Mouse (Mus musculus) T-helper 2 cell (primary cell): ENCODE data around the gene Pde9a.

ENCODE experiments used
- in situ Hi-C: fragments of 300-600 bp; cut with MboI, MseI; formaldehyde crosslinking; loops from one replicate; pipeline ENCODE4 v1.15.1; 2025; ENCODE audit warnings: high pct_unique_total_duplicates

Pde9a gene

GRCm38 (mm10) chr17:31386766-31387275, 811 bp downstream of the Pde9a start:
- in situ Hi-C loops = no loop called here

- in situ Hi-C loops = no loop called here
Observed at GRCm38 (mm10) chr17:31389432-31390050, 3.5 kb downstream of the Pde9a start.

- in situ Hi-C loops = no loop called here
Observed at GRCm38 (mm10) chr17:31391462-31391861, 5.5 kb downstream of the Pde9a start.

GRCm38 (mm10) chr17:31392041-31392440, 6.0 kb downstream of the Pde9a start:
- in situ Hi-C loops = no loop called here

- in situ Hi-C loops = no loop called here
Observed at GRCm38 (mm10) chr17:31393811-31394210, 7.8 kb downstream of the Pde9a start.

GRCm38 (mm10) chr17:31400294-31400693, 14.3 kb downstream of the Pde9a start:
- in situ Hi-C loops = no loop called here

GRCm38 (mm10) chr17:31401160-31401559, 15.2 kb downstream of the Pde9a start:
- in situ Hi-C loops = no loop called here

GRCm38 (mm10) chr17:31402713-31403112, 16.7 kb downstream of the Pde9a start:
- in situ Hi-C loops = no loop called here

GRCm38 (mm10) chr17:31405694-31406227, 19.8 kb downstream of the Pde9a start:
- in situ Hi-C loops = no loop called here

- in situ Hi-C loops = no loop called here
Observed at GRCm38 (mm10) chr17:31409741-31410350, 23.8 kb downstream of the Pde9a start.

GRCm38 (mm10) chr17:31415258-31415657, 29.2 kb downstream of the Pde9a start:
- in situ Hi-C loops = loop anchor here (5.0 kb wide), 1 partner anchor 968 kb away; no protein-coding TSS in a partner anchor

GRCm38 (mm10) chr17:31418804-31419597, 33.0 kb downstream of the Pde9a start:
- in situ Hi-C loops = loop anchor here (5.0 kb wide), 1 partner anchor 972 kb away; no protein-coding TSS in a partner anchor

- in situ Hi-C loops = loop anchor here (5.0 kb wide), 1 partner anchor 972 kb away; no protein-coding TSS in a partner anchor
Observed at GRCm38 (mm10) chr17:31419598-31419950, 33.6 kb downstream of the Pde9a start.

- in situ Hi-C loops = loop anchor here (5.0 kb wide), 1 partner anchor 973 kb away; no protein-coding TSS in a partner anchor
Observed at GRCm38 (mm10) chr17:31419995-31420394, 34.0 kb downstream of the Pde9a start.

- in situ Hi-C loops = no loop called here
Observed at GRCm38 (mm10) chr17:31420658-31421057, 34.6 kb downstream of the Pde9a start.

- in situ Hi-C loops = no loop called here
Observed at GRCm38 (mm10) chr17:31422381-31422780, 36.4 kb downstream of the Pde9a start.

GRCm38 (mm10) chr17:31423020-31423419, 37.0 kb downstream of the Pde9a start:
- in situ Hi-C loops = no loop called here

- in situ Hi-C loops = no loop called here
Observed at GRCm38 (mm10) chr17:31424358-31424757, 38.3 kb downstream of the Pde9a start.

GRCm38 (mm10) chr17:31424798-31425197, 38.8 kb downstream of the Pde9a start:
- in situ Hi-C loops = no loop called here

- in situ Hi-C loops = no loop called here
Observed at GRCm38 (mm10) chr17:31425827-31426698, 40.1 kb downstream of the Pde9a start.

GRCm38 (mm10) chr17:31429402-31429801, 43.4 kb downstream of the Pde9a start:
- in situ Hi-C loops = no loop called here
